Mouse (Mus musculus): ENCODE data around the gene Gabrb2. TPM values are rescaled to one million over a fixed set of nuclear protein-coding genes. Genes with fewer than 3 reads are reported as not detected.

Gabrb2 gene
- total RNA-seq, 2 experiments from 2014 or later: 1.4 to 2.1 TPM

DNA sequence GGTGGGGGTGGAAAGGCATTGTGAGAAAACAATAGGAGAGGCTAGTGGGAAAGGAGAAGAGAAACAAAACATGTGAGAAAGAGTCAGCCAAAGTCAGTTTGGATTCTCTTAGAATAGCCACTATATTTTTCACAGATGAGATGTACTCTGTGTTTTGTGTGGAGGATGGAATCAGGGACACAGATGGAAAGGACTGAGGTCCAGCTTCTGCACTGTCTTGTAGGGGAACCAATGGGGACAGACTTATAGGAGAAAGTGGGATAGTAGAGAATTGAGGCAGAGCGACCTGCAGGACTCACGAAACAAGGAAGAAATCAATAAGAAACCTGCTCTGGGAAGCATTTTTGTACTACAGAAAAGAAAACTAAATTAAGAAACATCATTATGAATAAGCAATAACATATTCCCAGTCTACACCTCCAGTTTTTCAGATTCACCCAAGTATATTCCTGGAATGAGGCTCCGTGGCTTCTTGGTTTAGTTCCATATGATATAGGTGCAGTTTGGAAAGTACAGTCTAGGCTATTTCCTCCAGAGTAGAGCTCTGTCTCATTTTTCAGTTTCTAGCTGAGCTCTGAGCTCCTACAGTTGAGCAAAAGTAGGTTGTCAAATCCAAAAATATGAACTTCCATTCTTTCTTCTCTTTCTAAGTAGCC, 108.8 kb downstream of the Gabrb2 start:
- DNase-seq: no peak
- intact Hi-C loops (cut with DNase I): no loop called here

DNA sequence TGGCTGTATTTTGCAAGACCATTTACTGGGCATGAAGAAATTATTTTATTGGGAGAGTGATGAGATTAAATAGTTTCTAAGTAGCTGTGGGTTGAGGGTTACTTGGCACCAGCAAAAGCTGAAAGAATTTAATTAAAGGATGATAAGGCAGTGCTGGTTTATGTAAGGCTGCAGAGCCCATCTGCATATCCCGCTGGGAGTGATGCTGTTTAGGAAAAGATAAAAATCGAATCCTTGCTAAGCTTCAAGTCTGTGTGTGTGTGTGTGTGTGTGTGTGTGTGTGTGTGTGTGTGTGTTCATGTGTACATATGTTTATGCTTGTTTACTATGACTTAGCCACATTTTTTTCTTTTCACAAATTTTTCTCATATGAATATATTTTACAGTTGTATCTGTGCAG, 113.0 kb downstream of the Gabrb2 start:
- no peak for DNase-seq
- intact Hi-C loops (cut with DNase I): no loop called here

DNA sequence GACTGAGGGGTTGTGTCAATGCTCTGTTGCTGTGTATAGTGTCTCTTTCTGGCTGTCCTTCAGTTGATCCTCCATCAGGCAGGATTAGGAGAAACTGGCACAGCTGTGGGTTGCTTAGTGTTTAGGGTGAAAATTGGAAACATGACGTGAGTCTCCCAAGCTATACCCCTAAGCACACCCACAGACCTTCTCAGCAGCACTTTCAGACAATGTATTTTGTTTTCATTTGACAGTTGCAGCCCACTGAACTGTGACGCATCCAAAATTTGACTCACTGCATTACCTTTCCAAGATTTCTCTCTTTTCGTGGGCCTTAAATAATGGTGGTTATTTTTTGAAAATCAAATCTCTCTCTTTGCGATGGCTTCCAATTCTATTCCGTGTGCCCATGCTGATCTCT, 115.7 kb downstream of the Gabrb2 start:
- intact Hi-C loops (cut with DNase I): no loop called here
- no peak for DNase-seq

- no peak for DNase-seq
- intact Hi-C loops (cut with DNase I): no loop called here
Measured at GRCm38 (mm10) chr11:42535861-42536260, 116.3 kb downstream of the Gabrb2 start.

- intact Hi-C loops (cut with DNase I): no loop called here
- no peak for DNase-seq
Measured at GRCm38 (mm10) chr11:42542861-42543260, 123.3 kb downstream of the Gabrb2 start.

DNA sequence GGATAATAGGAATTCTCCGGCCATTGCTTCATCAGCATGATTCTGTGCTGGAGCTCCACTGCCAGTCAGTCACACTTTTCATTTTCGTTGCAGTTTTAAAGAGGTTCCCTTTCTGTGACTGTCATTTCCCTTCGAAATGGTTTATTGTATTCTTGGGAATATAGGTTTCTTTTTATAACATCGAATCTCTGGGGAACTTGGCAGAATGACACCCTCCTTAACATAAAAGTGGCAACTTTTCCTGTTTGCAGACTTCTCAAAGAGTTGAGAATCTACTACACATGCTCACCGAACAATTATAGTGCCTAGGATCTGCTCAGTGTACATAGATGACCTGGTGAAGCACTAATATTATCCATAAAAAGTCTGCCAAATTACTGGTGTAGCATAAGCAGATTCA, 146.5 kb downstream of the Gabrb2 start:
- intact Hi-C loops (cut with DNase I): no loop called here
- no peak for DNase-seq

DNA sequence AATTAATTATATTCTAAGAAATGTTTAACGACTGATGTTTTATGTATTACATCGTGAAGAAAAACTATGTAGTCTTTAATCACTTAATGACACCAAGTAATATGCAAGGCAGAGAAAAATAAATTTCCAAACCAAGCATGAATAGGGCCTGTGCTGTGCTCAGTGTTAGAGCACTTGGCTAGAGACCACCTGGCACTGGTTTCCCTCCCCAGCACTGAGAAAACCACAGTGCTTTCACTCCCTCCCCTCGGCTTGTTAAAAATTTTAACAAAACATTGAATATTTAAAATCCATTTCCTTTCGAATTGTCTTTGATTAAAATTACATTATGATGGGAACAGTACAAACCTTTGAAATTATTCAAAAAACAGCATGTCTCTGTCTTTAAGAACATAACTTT, 151.9 kb downstream of the Gabrb2 start:
- DNase-seq: no peak
- intact Hi-C loops (cut with DNase I): no loop called here

- intact Hi-C loops (cut with DNase I): no loop called here
- DNase-seq: no peak
Measured at GRCm38 (mm10) chr11:42575146-42575873, 155.8 kb downstream of the Gabrb2 start.

DNA sequence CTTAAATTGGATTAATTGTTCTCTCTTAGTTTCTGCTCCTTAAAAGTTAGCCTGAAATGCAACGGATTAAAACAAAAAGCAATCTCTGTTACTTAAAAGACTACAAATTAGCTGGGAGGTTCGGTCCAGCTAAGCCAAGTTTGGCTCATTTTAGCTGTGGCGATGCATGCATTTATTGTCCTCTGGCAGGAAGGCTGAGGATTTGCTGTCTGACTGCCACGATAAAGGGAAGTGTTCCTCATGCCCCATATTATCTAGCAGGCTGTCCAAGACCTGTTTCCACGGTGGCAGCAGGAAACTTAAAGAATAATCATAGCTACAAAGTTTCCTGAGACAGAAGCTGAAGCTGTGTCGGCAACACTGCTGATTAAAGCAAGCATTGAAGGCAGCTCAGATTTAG, 160.2 kb downstream of the Gabrb2 start:
- no peak for DNase-seq
- intact Hi-C loops (cut with DNase I): no loop called here

GRCm38 (mm10) chr11:42581123-42581522, 161.6 kb downstream of the Gabrb2 start:
- intact Hi-C loops (cut with DNase I): no loop called here
- no peak for DNase-seq

DNA sequence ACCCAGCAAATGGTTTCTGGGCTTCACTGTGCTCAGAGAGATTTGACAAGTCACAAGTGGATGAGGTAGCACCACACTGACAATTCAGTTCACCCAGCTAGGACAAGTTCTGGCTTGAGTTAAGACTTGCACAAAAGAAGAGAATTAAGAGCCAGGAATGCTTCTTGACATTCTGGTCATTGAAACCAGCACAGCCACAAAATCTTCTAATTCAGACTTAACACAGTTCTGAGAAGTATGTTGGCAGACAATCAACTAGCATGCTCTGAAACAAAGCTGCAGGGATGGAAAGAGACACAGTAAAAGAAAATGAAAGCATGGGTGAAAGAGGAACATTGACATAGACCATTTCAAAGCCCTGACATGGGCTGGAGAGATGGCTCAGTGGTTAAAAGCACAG, 162.2 kb downstream of the Gabrb2 start:
- DNase-seq: no peak
- intact Hi-C loops (cut with DNase I): no loop called here

DNA sequence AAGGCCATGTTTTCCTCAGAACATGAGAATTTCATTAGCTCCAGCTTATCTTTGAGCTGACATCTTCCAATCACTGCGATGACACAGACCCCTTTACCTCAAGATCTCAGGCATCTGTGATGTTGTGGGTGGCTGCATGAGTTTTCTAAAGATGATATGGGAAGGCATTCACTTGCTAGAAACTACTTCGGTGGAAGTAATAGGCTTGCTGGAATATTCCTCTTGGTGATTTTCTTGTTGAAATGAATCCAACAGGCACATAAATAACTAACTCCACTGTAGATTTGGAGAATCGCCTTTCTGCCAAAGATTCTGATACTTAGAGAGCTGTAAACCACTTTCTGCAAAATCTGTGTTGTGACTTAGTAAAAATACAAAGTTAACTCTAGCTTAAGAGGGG, 172.9 kb downstream of the Gabrb2 start:
- DNase-seq: no peak
- intact Hi-C loops (cut with DNase I): no loop called here

DNA sequence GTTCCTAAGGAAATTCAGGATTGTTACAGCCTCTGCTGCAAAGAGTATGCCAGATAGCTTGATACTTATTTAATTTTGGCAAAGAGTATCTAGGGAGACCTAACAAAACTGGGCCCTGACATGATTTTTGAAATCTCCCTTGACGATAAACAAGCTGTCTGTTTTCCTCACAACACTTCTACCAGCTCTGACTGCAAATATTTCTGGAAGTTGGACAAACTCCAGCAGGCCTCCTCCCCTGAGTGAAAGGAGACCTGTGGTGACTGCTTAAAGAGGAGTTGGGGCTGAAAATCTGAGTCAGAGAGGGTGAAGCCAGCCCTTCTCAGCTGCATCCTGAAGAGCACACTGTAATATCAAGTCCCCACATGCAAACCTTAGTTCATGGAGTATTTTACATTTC, 186.7 kb downstream of the Gabrb2 start:
- peak; percentile 2 to 25 for DNase-seq
- intact Hi-C loops (cut with DNase I): no loop called here

GRCm38 (mm10) chr11:42609128-42609763, 189.7 kb downstream of the Gabrb2 start:
- intact Hi-C loops (cut with DNase I): no loop called here
- DNase-seq: no peak

DNA sequence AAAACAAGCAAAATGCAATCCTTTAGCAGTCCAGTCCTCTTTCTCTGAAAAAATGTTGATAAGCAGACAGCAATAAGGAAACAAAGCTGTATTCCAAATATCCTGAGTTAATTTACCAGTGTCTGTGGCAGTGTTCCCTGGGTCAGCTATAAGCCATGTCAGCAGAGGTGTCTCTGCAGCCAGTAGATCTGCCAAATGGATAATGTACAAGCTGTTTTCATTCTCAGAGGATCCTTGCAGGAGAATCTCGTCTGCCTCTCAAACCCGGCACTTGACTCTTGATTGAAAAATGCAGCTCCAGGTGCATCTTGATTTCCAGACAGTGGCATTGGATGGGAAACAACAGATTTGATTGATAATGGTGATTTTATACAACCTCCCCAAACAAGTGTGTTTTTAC, 198.6 kb downstream of the Gabrb2 start:
- intact Hi-C loops (cut with DNase I): no loop called here
- no peak for DNase-seq

GRCm38 (mm10) chr11:42621109-42621508, 201.6 kb downstream of the Gabrb2 start:
- DNase-seq: no peak
- intact Hi-C loops (cut with DNase I): no loop called here

GRCm38 (mm10) chr11:42650111-42650510, 230.6 kb downstream of the Gabrb2 start:
- DNase-seq: no peak
- intact Hi-C loops (cut with DNase I): no loop called here

- no peak for DNase-seq
- intact Hi-C loops (cut with DNase I): no loop called here
Measured at GRCm38 (mm10) chr11:42651572-42651971, 232.0 kb downstream of the Gabrb2 start.

DNA sequence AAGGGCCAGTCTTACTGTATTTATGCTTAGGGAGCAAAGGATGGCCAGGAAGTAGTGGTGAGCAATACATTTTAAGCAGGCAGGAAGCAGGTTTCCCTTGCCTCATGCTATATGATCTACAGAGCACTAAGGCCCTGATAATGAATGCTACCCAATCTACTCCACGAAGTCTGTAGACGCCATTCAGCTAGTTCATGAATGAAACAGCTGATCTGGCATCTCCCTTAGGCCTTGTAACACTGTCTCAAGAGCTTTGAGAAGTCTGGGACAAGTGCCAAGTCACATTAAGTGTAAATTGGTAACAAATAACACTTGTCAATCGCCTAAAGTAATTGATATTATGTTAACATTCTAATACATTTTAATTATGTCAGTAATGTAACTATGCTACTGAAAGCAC, 234.6 kb downstream of the Gabrb2 start:
- intact Hi-C loops (cut with DNase I): no loop called here

GRCm38 (mm10) chr11:42668657-42669056, 249.1 kb downstream of the Gabrb2 start:
- DNase-seq: no peak
- intact Hi-C loops (cut with DNase I): no loop called here

More for the DNA sequence above, 234.6 kb downstream of the Gabrb2 start:
- DNase-seq: no peak

All from heart, postnatal 14 days (tissue).